Mouse (Mus musculus) left cerebral cortex, adult 18-20 months (tissue): ENCODE results near the gene Dennd4c. TPM values are rescaled to one million over a fixed set of nuclear protein-coding genes. Genes with fewer than 3 reads are reported as not detected.
"Not testable (repeated sequence)": the region's sequence is repeated elsewhere in the genome, so short reads cannot be mapped to it uniquely, and the experiment has no call there.

Source experiments
- DNase-seq, 2 experiments: peaks; one replicate each; pipeline ENCODE4 v3.0.0; 2021 to 2022; ENCODE audit warnings: low spot score in 2 of 2, mixed read lengths in 1 of 2
- total RNA-seq, 2 experiments: library from RNA; stranded (reverse); gene quantifications; 2 replicates each; pipeline ENCODE4 v1.2.3; 2021

Dennd4c gene
- total RNA-seq, 2 experiments from 2014 or later = 10.2 to 11.6 TPM

GRCm38 (mm10) chr4:86764307-86764706, 16.0 kb downstream of the Dennd4c start:
- DNase-seq = no peak

GRCm38 (mm10) chr4:86777587-86777986, 29.2 kb downstream of the Dennd4c start:
- DNase-seq = no peak

- no peak for DNase-seq
Measured at GRCm38 (mm10) chr4:86810604-86811003, 62.2 kb downstream of the Dennd4c start.

GRCm38 (mm10) chr4:86814850-86815249, 66.5 kb downstream of the Dennd4c start:
- no peak for DNase-seq

GRCm38 (mm10) chr4:86823169-86823568, 74.8 kb downstream of the Dennd4c start:
- peak; percentile 35 to 64 for DNase-seq

- no peak for DNase-seq
Measured at GRCm38 (mm10) chr4:86825143-86825542, 76.8 kb downstream of the Dennd4c start.

- DNase-seq = no peak
Measured at GRCm38 (mm10) chr4:86831896-86832295, 83.5 kb downstream of the Dennd4c start.

- DNase-seq = not testable (repeated sequence)
Measured at GRCm38 (mm10) chr4:86841141-86841540, 92.8 kb downstream of the Dennd4c start.

GRCm38 (mm10) chr4:86845384-86845783, 97.0 kb downstream of the Dennd4c start:
- DNase-seq = no peak

GRCm38 (mm10) chr4:86847246-86847645, 98.9 kb downstream of the Dennd4c start:
- DNase-seq = no peak

GRCm38 (mm10) chr4:86851331-86851730, 103.0 kb downstream of the Dennd4c start:
- DNase-seq = no peak

GRCm38 (mm10) chr4:86852018-86852417, 103.7 kb downstream of the Dennd4c start:
- no peak for DNase-seq

- no peak for DNase-seq
Measured at GRCm38 (mm10) chr4:86852813-86853590, 104.6 kb downstream of the Dennd4c start.

- DNase-seq = no peak
Measured at GRCm38 (mm10) chr4:86856304-86857112, 108.2 kb downstream of the Dennd4c start.

GRCm38 (mm10) chr4:86857113-86858069, 109.0 kb downstream of the Dennd4c start, which contains the start of gene Rps6:
Rps6 (minus strand) TSS chr4:86857412.
- peak; percentile 95 to 96 for DNase-seq

GRCm38 (mm10) chr4:86858070-86858440, 109.7 kb downstream of the Dennd4c start:
- peak in 1 of 2 experiments; percentile 26 for DNase-seq

- no peak for DNase-seq
Measured at GRCm38 (mm10) chr4:86864087-86864486, 115.7 kb downstream of the Dennd4c start.

- no peak for DNase-seq
Measured at GRCm38 (mm10) chr4:86871988-86872387, 123.6 kb downstream of the Dennd4c start.

GRCm38 (mm10) chr4:86873072-86873471, 124.7 kb downstream of the Dennd4c start:
- DNase-seq = no peak

- peak; percentile 75 to 76 for DNase-seq
Measured at GRCm38 (mm10) chr4:86874146-86874847, 125.9 kb downstream of the Dennd4c start, which contains the start of gene Acer2. Acer2 (plus strand) TSS chr4:86874396.
